Mouse (Mus musculus) embryonic facial prominence, embryonic 11.5 days (tissue): ENCODE measurements at regions not wholly inside any gene's neighbourhood (a gene's known extent, or its start where the extent isn't known, plus 50 kb on each side); places are given as distances from the start of the nearest gene placed in this dataset.
A peak's percentile ranks its signal among the peaks of the same experiment; 100 is the strongest.

Source experiments
- ATAC-seq: fragments of 200-750 bp; cut with Nextera tagmentation; replicated peaks from 2 replicates; pipeline ENCODE4 v1.8.0; 2017; ENCODE audit warnings: low read depth; ENCODE audit not compliant: insufficient number of reproducible peaks, low FRiP score, low TSS enrichment
- DNase-seq: peaks from one replicate; pipeline ENCODE4 v3.0.0-alpha.2; 2015; ENCODE audit warnings: low spot score
- H3K27ac ChIP-seq: fragments of 300-500 bp; sonication (generic); replicated peaks from 2 replicates; pipeline ENCODE4 v1.5.1; 2014; ENCODE audit warnings: mild to moderate bottlenecking, low read depth, low read length, control low read depth
- H3K27me3 ChIP-seq: fragments of 300-500 bp; sonication (generic); 2 replicates; pipeline ENCODE4 v1.6.1; 2014; ENCODE audit warnings: mild to moderate bottlenecking, low read length, moderate library complexity, mixed read lengths; ENCODE audit not compliant: control insufficient read depth, insufficient read depth
- H3K36me3 ChIP-seq: fragments of 300-500 bp; sonication (generic); replicated peaks from 2 replicates; pipeline ENCODE4 v1.6.1; 2014; ENCODE audit warnings: low read depth, mild to moderate bottlenecking, low read length, moderate library complexity, mixed read lengths; ENCODE audit not compliant: control insufficient read depth, insufficient read depth
- H3K4me1 ChIP-seq: fragments of 300-500 bp; sonication (generic); 2 replicates; pipeline ENCODE4 v1.6.1; 2014; ENCODE audit warnings: low read length, mixed read lengths; ENCODE audit not compliant: control insufficient read depth, insufficient read depth
- H3K4me2 ChIP-seq: fragments of 300-500 bp; sonication (generic); 2 replicates; pipeline ENCODE4 v1.6.1; 2014; ENCODE audit warnings: low read depth, mild to moderate bottlenecking, control low read depth, low read length, moderate library complexity
- H3K4me3 ChIP-seq: fragments of 300-500 bp; sonication (generic); 2 replicates; pipeline ENCODE4 v1.5.1; 2014; ENCODE audit warnings: low read depth, low read length, control low read depth
- H3K9ac ChIP-seq: fragments of 300-500 bp; sonication (generic); replicated peaks from 2 replicates; pipeline ENCODE4 v1.6.1; 2014; ENCODE audit warnings: mild to moderate bottlenecking, control low read depth, low read length
- H3K9me3 ChIP-seq: fragments of 300-500 bp; sonication (generic); replicated peaks from 2 replicates; pipeline ENCODE4 v1.6.1; 2016; ENCODE audit warnings: mild to moderate bottlenecking, low read length, inconsistent platforms, mixed read lengths; ENCODE audit not compliant: control insufficient read depth
- WGBS: fragments of 180-500 bp; shearing (Covaris S2); extraction: QIAGEN DNeasy Blood & Tissue Kit; methylation state at CpG from one replicate; pipeline ENCODE4 v1.1.7; 2014; 5-methylcytosine and 5-hydroxymethylcytosine counted together

DNA sequence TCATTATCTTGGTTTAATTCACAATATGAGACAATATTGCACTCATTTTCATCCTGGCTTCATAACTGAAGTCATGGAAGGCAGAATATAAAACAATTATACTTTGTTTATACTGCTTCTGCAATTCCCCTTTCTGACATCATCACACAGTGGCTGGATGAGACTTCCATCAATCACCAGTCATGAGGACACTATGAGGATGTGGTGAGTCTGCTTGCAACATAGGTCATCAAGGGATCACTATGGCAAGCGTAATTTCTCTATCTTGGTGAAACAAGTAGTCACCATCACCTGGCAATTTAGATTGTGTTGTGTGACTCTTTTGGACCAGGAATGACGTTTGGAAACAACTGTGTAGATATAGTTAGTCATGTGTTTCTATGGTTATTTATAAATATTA lies 134.6 kb downstream of the Hao1 start:
- Histone ChIP-seq H3K27me3 (no peaks in the 10 kb centered on the region), H3K36me3 (no peaks in the 10 kb centered on the region), H3K4me2 (no peak overlapping the region), H3K9me3 (no peaks in the 10 kb centered on the region), H3K9ac (no peak overlapping the region), H3K4me3 (no peak overlapping the region), H3K4me1 (no peaks in the 10 kb centered on the region), H3K27ac (no peak overlapping the region)
- DNase-seq = no peak
- 88% methylated on average over 2 of the region's 2 CpGs for WGBS
- no peak for ATAC-seq

DNA sequence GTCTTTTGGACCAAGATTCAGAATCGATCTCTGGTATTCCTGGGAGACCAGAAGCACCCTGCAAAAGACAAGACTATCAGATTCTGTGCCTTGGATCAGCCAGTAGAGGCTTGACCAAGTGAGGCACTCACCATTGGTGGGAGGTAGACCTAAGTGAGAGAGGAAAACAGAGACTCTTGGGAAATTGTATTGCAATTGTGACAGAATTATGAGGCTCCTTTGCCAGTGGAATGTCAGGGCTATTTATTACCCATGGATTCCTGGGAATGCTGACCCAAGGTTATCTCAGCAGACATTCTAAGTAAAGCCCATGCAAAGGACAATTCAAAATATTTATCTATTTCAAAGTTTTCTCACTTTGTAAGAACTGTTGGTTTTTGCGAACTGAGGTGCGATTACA lies 154.6 kb downstream of the Hao1 start:
- WGBS = 83% methylated on average over 3 of the region's 3 CpGs
- H3K4me2 ChIP-seq = no peak overlapping the region
- no peak overlapping the region for H3K9ac ChIP-seq
- no peaks in the 10 kb centered on the region for H3K27me3 ChIP-seq
- no peaks in the 10 kb centered on the region for H3K9me3 ChIP-seq
- DNase-seq = no peak
- no peak overlapping the region for H3K4me3 ChIP-seq
- no peak for ATAC-seq
- H3K4me1 ChIP-seq = no peaks in the 10 kb centered on the region
- no peak overlapping the region for H3K27ac ChIP-seq
- no peaks in the 10 kb centered on the region for H3K36me3 ChIP-seq

DNA sequence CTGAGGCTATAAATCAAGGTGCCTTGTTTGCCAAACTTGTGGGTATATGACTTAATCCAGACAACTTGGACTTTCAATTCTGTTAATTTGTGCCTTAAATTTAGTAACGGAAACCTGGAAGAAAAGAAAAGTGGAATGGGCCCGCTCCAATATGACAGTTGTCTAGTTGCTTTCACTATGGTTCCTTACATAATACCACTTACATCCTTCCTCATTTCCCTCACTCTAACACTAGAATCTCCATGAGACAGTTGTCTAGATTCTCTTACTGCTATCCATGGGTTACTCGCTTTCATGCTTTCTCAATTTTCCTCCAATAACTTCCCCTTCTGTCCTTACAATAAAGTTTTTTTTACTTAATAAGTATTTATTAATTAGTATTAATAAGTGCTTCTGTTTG lies 160.7 kb downstream of the Hao1 start:
- H3K27ac ChIP-seq = no peak overlapping the region
- H3K36me3 ChIP-seq = no peaks in the 10 kb centered on the region
- no peak overlapping the region for H3K4me3 ChIP-seq
- no peaks in the 10 kb centered on the region for H3K27me3 ChIP-seq
- H3K9ac ChIP-seq = no peak overlapping the region
- ATAC-seq = no peak
- DNase-seq = no peak
- 95% methylated on average over 3 of the region's 3 CpGs for WGBS
- no peaks in the 10 kb centered on the region for H3K9me3 ChIP-seq
- no peaks in the 10 kb centered on the region for H3K4me1 ChIP-seq
- H3K4me2 ChIP-seq = no peak overlapping the region

DNA sequence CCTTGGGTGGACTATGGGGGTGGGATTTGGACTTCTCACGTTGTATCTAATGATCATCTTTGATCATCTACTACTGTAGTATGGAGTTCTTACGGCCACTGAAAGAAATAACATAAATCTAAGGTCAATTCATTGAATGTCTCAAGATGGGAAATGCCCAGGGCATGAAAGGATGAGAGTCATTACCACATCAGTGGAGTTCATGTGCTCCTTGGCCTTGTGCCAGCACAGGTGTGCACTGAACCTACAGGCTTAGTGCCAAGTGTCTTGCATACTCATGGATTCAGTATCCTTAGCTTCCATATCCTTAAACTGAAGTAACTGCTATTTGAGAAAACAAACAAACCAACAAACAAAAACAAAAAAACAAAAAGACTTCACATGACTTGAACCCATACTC lies 179.1 kb downstream of the Hao1 start:
- H3K36me3 ChIP-seq = no peaks in the 10 kb centered on the region
- DNase-seq (no peak), ATAC-seq (no peak)
- H3K9me3 ChIP-seq = no peaks in the 10 kb centered on the region
- no peaks in the 10 kb centered on the region for H3K27me3 ChIP-seq
- H3K4me1 ChIP-seq = no peaks in the 10 kb centered on the region
- WGBS = 60% methylated on average over 2 of the region's 2 CpGs
- H3K27ac ChIP-seq = no peak overlapping the region
- H3K9ac ChIP-seq = no peak overlapping the region
- no peak overlapping the region for H3K4me2 ChIP-seq
- H3K4me3 ChIP-seq = no peak overlapping the region

DNA sequence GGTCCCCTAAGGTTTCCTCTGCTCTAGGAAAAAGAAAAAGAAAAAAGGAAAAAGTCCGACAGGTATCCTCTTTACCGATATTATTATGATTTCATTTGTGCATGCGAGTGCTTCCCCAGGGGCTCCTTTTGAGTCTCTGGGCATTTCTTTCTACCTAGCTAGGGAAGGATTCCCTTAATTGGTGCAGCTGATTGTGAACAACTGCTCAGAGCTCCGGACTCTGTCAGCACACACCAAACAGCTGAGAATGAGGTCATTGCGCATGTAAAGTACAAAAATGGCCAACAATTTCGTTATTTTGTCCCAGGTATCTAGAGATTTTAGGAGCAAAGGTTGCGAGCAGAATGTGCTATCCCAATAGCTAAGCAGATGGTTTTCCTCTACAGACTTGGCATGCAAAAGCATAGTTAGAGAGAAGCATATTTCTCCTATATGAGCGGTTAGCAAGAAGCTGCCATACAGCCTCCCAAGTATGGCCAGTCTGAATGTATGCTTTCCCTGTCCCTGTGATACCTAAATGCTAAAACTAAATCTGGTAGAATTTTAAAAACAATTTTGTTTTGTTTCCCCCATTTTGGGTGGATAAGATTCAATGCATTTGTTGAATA lies 203.2 kb downstream of the Hao1 start:
- Histone ChIP-seq H3K9me3 (no peaks in the 10 kb centered on the region), H3K27me3 (no peaks in the 10 kb centered on the region), H3K4me3 (no peak overlapping the region), H3K4me1 (no peaks in the 10 kb centered on the region), H3K4me2 (no peak overlapping the region), H3K9ac (no peak overlapping the region), H3K27ac (no peak overlapping the region), H3K36me3 (no peaks in the 10 kb centered on the region)
- ATAC-seq (0 out of 2 replicates have a peak, but pooled peaks have one; percentile 48), DNase-seq (peak; percentile 6)
- WGBS = 75% methylated on average over 8 of the region's 8 CpGs

DNA sequence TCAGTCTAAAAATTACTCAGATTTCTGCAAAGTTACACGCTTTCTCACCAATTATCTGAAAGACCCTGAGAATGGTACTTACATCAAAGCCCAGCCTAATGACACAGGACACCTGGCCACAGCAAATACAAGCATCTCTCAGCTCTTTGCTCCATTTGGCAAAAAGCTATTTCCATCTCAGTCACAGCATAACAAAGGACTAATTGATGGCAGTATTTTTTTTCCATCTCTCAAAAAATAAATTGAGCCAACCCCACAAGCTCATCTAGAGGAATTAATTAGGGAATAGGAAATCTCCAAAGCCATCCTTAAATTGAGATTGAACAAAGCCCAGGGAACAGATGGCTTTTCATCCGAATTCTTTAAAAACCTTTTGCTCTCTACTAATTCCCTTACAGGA lies 203.7 kb downstream of the Hao1 start:
- ATAC-seq (no peak), DNase-seq (no peak)
- Histone ChIP-seq H3K4me2 (no peak overlapping the region), H3K4me1 (no peaks in the 10 kb centered on the region), H3K27ac (no peak overlapping the region), H3K36me3 (no peaks in the 10 kb centered on the region), H3K9ac (no peak overlapping the region), H3K4me3 (no peak overlapping the region), H3K27me3 (no peaks in the 10 kb centered on the region), H3K9me3 (no peaks in the 10 kb centered on the region)
- 39% methylated on average over 2 of the region's 2 CpGs for WGBS

DNA sequence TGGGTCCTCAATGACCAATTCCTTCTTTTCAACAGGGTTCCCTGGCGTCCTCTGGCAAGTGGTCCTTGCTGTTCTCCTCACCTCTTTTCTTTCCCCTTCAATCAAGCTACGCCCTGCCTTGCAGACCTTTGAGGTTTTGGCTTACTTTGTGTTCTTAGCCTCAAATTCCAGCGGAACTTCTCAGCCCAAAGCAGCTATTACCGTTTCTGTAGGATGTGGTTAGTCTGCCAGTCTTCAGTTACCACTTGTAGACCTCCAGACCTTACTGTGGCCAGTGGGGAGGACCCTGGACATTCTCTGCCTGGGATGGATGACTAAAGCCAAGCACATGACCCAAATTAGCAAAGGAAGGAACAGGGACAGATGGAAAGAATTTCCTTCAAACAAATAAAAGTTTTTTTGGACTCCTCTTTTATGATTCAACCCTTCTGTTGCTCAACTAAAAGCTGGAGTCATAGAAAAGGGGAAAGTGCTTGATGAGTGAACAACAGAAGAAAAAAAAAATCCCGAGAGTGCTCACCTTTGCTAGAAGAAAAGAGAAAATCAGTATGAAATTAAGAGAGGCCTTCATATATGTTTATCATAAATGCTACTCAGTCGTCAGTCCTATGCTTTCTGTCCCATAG lies 211.5 kb downstream of the Hao1 start:
- DNase-seq (no peak), ATAC-seq (no peak)
- Histone ChIP-seq H3K4me3 (no peak overlapping the region), H3K36me3 (no peaks in the 10 kb centered on the region), H3K27ac (no peak overlapping the region), H3K9me3 (no peaks in the 10 kb centered on the region), H3K9ac (no peak overlapping the region), H3K4me2 (no peak overlapping the region), H3K27me3 (no peaks in the 10 kb centered on the region), H3K4me1 (no peaks in the 10 kb centered on the region)
- WGBS = 61% methylated on average over 6 of the region's 6 CpGs

DNA sequence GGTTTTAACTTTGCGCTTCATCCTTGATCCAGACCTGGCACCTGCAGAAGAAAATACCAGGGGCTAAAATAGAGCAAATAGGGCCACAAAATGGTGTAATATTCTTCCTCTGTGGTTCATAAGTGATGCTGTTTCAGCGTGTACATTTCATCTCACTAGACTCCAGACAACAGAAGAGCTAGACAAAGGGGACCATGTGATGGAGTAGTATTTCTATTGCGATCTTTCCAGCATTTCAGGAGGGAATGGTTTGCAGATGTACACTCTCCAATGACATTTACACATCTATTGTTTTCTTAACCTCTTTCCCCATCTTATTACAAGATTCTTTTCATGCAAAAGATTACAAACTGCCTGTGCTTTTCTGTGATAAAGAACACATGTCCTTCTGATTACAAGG lies 246.1 kb downstream of the Hao1 start:
- Histone ChIP-seq H3K9me3 (no peaks in the 10 kb centered on the region), H3K36me3 (no peaks in the 10 kb centered on the region), H3K4me3 (no peak overlapping the region), H3K9ac (no peak overlapping the region), H3K27me3 (no peaks in the 10 kb centered on the region), H3K4me2 (no peak overlapping the region), H3K4me1 (no peaks in the 10 kb centered on the region), H3K27ac (no peak overlapping the region)
- ATAC-seq = no peak
- 66% methylated on average over 3 of the region's 3 CpGs for WGBS
- peak; percentile 2 for DNase-seq
